Mouse (Mus musculus): ENCODE measurements around the gene Fgf12. TPM values are rescaled to one million over a fixed set of nuclear protein-coding genes. Genes with fewer than 3 reads are reported as not detected.

The Fgf12 gene
- 100 to 1,000 TPM; 135 to 154 TPM for total RNA-seq (2021)

DNA sequence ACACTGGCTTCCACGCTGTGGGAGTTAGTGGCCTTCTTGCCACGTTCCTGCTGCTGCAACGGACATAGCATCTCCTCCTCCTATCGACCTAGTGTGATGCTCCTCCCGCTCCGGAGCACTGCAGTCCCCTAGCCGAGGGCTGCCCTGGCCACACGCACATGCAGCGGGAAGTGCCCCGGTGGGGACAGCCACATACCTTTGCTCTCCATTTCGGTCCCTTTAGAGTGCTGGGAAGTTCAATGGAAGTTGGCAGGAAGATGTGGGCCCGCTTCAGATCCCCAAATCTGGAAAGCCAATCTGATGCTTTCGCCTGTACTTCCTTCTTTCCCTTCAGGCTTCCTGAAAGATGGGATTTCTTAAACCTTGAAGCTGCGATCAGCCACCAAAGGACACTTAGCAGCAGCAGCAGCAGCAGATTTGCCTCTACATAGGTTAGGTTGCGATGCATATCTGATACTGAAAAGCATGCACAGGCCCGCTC is at the start of gene Fgf12:
Fgf12 (minus strand) TSS at position 431 of the 481 bp plus-strand sequence.
- DNase-seq (ENCODE audit: extremely low spot score in 1 of 2, low spot score in 1 of 2): peak; percentile 16 to 17

DNA sequence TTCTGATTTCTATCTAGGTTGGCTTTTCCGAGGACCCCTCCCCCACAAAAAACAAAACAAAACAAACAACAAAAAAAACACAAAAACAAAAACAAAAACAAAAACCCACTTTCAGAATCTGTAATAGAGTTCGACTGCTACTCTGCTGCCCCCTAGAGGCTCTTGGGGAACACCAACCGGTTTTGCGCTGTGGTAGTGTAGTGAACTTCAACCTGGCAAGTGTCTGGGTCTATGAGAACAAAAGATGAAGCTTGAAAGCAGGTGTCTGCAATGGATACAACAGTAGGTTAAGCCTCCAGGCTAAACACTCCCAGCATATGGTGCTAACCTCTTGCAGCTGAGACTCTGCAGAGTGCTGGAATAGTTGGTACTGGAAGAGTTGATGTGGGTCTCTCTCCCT is 40.2 kb upstream of the Fgf12 start:
- peak; percentile 10 to 65 for DNase-seq (ENCODE audit: extremely low spot score in 1 of 2, low spot score in 1 of 2)

DNA sequence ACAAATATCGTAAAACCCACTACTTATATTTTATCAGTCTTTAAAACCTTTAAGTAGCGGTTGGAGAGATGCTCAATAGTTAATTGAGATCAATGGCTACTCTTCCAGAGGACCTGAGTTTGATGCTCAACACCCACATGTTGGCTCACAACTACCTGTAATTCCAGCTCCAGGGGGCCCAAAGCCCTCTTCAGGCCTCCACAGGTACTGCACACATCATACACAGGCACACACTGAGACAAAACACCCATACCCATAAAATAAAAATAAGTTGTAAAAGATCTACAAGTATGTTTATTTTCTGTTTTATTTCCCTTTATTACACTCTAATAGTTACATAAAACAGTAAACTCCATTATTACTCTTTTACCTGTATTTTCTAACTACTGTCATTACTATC is 17.4 kb upstream of the Fgf12 start:
- DNase-seq (ENCODE audit: extremely low spot score in 1 of 2, low spot score in 1 of 2): no peak

DNA sequence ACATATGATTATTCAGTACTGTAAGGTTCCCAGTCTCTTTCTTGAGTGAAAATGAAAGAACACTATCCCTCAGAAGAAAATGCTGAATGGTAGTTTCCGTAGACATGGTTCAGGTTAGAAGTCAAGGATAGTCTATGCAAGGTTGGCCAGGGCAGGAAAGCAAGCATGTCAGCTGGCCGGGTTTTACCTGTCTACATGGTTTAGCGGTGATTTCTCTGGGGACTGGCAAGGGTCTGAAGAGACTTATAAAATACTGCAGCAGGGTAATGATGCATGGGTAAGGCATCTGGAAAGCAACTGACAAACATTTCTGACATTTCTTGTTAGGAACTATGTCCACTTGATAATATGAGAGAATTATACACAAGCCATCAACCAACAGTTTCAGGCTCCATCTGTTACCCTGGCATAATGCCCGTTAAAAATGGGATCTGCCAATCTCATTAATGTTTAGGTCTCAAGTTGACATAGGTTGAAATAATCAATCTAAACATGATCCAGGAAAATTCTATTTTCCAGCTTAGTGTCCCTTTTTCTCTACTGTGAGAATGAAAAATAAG is 8.6 kb upstream of the Fgf12 start:
- no peak for DNase-seq (ENCODE audit: extremely low spot score in 1 of 2, low spot score in 1 of 2)

DNA sequence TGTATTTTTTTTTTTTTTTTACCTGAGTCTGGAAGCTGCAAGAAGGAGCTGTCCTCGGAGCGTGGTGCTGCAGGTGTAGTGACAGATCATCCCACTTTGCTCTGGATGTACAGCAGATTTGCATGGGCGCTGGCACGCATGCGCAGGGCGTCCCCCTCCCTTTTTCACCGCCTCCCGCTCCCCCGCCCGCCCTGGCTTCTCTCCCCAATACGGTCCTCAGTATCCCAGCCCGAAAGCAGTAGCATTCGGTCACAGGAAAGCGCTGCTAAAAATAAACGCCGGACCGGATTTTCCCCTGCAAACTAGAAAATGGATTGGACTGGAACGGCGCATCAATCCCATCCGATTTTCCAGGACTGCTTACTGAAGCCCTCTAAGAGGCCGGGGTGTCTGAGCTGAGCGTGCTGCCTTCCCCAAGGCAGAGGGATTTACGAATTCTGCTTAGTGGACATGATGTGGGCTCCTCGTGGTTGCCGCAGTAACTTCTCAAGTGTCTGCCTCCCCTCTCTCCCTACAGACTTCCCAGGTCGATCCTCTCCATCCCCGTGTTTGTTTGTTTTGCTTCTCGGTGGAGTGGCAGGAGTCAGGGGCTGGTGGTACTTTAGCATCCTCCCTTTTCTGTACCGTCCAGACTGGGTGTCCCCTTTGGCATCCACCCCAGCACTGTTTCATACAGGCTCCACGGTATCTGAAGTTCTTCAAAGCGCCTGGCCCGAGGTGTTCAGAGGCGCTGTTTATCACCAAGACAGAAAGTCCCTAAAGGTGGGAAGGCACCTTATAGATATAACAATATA is 453 bp upstream of the Fgf12 start:
- DNase-seq (ENCODE audit: extremely low spot score in 1 of 2, low spot score in 1 of 2): peak; percentile 76 to 79

DNA sequence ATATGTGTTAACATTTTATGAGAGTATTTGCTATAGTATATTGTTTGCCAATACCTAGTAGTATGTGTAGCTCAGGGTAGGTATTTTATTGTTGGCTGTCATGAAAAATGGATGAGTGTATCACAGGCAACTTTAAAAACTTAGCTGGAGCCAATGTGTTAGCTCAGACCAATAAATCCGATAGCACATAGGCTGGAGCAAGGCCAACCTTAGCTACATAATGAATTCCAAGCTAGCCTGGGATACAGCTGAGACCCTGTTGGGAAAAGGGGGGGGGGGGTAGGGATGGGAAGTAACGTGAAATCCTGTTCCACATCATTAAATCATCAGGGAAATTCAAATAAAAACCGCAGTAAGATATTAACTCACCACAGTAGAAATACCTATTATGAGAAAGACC is 18.4 kb downstream of the Fgf12 start:
- DNase-seq (ENCODE audit: extremely low spot score in 1 of 2, low spot score in 1 of 2): no peak

DNA sequence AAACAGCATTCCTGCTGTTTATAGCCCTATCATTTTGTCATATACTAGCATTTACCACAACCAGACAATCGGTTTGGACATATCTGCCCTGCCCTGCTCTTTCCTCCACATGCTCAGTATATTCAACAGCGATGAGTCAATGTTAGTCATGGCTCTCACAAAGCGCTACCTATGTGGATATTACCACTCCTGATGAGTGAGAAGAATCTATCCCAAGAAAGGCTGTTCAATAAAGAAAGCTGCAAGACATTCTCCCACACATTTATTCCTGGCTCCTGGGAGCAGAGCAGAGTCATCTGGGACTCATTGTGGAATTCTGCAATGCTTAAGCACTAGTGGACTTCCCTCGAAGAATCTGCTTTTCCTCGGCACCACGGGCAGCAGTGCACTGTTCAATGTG is 26.1 kb downstream of the Fgf12 start:
- no peak for DNase-seq (ENCODE audit: extremely low spot score in 1 of 2, low spot score in 1 of 2)

DNA sequence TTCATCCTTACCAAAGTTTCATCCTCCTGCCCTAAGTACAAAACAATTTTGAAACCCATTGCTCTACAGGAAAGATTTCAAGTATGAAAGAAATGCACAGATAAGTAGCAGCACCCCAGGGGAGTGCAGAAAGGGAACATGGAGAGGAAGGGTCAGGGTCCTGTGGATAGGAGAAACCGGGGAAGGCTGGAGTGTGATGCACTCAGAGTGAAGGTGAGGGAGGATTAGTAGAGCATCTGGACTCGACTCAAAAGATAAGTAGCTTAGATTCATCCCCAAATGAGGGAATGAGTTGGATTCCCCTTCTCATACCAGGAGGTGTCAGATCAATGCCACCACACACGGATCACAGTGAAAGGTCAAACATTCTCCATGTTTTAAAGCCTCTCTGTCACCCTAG is 46.2 kb downstream of the Fgf12 start:
- no peak for DNase-seq (ENCODE audit: extremely low spot score in 1 of 2, low spot score in 1 of 2)

DNA sequence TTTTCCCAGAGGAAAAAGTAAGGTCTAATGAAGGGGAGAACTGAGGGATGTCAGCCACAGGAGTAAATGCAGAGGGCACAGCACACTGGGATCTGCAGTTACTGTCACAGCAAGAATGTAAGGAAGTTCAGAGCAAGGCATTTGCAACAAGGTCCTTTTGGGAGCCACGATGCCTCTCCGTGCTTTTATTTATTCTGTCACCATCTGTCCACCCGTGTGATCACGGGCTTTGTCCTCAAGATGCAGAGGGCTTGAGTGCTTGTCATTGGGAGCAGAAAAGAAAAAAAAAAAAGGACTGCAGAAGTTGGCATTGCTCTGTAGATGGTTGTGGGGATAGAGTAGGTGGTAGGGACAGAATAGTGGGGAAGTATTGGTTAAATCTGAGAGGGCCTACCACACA is 52.5 kb downstream of the Fgf12 start:
- DNase-seq (ENCODE audit: extremely low spot score in 1 of 2, low spot score in 1 of 2): no peak

DNA sequence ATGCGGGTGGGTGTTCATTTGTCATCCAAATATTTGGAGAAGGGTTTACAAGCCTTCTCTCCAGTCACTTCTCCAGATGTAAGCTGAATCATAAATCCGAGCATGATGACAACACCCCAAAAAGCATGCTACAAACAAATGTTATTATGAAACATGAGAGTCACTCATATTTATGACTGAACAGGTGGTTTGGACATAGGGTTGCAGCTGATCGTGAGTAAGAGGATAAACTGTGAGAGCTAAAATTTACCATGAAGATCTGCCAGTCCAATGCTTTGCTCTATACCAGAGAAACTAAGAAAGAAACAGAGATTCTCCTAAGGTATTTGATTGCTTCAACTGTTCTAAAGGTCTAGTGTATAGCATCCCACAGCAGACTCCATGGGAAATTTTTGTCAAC is 56.0 kb downstream of the Fgf12 start:
- no peak for DNase-seq (ENCODE audit: extremely low spot score in 1 of 2, low spot score in 1 of 2)

DNA sequence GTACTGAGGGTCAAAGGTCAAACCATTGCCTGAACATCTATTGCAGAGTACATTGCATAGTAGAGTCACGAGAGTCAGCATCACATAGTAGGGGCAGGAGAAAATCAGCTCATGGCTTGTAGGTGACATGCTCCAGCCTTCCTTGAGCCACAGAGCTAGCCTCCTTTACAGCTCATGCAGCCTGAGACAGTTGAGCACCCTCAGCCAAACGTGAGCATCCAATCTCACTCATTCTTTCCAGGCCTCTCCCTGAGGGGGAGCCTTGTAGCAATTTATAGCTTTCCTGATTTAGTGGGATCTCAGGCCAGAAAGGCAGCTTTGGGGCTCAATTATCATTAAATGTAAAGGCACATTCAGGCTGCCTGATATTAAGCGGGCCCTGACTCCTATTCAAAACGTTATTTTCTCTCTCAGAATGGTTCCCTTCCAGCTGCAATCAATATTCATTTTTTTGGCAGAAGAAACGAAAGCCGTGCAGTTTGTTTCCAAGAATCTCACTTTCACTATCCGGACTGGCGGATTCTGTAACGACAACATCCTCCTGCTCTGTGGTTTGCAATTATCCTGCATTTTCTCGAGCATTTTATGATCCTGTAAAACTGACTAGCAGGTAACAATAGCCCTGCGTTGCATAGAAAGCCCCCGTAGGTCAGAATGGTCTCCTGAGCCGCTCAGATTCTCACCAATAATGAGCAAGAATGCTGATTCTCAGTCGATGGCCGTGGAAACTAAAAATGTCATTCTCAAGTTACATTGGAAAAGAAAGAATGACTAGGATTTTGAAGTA is 58.6 kb downstream of the Fgf12 start:
- no peak for DNase-seq (ENCODE audit: extremely low spot score in 1 of 2, low spot score in 1 of 2)

DNA sequence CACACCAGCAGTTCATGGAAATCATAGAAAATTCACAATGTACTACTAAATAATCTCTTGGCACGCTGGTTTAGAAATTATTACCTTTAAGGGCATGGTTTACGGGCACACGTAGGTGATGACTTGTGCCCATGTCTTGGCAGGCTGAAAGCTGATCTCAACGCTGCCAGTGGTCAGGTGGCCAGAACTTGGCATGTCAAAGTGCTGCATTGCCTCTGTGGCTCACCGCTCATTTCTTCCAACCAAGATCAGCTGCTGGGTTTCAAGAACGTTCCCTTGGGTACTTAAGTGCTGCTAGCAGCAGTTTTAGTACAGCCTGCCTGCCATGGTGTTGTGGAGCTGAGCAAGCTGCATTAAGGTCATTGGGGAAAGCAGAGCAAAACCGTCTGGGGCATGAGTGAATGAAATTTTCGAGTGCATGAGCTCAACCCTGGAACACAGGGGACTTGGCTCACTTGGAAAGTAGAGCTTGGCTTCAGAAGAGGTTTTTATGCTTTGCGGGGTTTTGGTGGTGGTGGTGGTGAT is 63.9 kb downstream of the Fgf12 start:
- no peak for DNase-seq (ENCODE audit: extremely low spot score in 1 of 2, low spot score in 1 of 2)

DNA sequence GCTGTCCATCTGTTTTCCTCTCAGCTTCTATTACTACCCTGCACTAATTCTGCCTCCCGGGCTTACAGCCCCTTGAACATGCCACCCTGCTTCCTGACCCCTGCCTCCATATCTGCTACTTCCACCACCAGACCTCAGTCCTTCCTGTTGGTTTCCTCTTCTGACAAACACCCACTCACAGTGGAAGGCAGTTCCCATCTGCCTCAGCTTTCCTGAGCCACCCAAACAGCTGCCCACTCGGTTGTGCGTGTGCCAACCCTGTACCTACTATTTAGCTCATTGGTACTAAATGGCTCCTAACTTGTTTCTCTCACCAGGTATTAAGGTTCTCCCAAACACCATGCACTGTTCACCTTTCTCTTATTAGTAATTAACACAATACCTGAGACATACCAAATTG is 71.2 kb downstream of the Fgf12 start:
- no peak for DNase-seq (ENCODE audit: extremely low spot score in 1 of 2, low spot score in 1 of 2)

DNA sequence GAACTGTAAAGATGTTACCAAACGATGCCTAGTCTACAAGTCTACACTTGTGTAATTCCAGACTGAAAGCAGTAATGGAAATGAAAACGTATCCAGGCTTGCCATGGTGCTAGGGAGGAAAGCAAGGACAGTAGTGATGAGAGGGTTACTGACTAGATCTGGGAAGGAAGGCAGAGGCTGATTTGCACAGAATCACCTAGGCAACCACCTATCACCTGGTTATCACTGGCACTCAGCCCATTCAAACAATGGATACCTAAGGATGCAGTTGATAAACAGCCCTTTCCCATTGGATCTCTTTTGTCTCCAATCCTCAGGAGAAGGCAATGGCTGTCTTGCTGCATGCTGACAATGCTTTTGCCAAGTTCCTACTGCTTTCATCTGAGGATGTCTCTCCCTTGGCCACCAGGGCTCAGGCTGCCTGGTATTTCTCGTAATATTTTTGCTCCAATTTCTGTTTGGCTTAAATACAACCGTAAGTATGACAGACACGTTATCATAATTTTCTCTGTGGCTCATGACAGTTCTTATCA is 84.0 kb downstream of the Fgf12 start:
- no peak for DNase-seq (ENCODE audit: extremely low spot score in 1 of 2, low spot score in 1 of 2)

DNA sequence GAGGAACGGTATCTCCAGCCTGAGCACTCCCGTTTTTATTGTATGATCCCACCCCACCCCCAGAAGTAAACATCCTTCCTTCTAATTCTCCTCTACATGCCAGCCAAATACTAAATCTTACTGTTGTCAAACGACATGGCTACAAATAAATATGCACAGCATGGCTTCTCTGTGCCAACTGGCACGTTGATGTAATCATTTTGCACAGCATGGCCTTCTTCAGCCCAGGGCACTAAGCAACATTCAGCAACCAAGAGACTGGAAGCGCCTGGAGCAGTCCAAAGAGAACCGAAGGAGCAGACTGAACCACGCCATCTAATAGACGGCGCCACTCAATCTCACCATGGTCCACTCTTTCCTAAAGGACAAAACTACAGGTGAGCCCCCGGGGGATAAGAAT is 100.2 kb downstream of the Fgf12 start:
- no peak for DNase-seq (ENCODE audit: extremely low spot score in 1 of 2, low spot score in 1 of 2)

DNA sequence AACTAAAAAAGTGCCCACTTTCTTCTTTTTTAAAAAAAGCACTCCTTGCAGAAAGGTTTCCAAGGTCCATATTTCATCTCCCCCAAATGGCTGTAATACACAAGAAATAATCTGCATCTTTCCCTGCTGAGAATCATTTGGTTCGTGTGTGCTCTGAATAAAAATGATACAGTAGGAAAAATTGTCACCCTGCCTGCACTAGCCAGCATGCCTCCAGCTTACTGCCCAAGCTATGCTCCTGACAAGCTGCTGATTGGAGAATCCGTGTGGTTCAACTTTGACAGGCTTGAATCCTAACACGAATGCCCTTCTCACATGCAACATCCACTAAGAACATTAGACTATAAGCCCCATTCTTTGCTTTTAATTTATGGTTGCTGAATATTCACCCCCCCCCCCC is 102.3 kb downstream of the Fgf12 start:
- no peak for DNase-seq (ENCODE audit: extremely low spot score in 1 of 2, low spot score in 1 of 2)

DNA sequence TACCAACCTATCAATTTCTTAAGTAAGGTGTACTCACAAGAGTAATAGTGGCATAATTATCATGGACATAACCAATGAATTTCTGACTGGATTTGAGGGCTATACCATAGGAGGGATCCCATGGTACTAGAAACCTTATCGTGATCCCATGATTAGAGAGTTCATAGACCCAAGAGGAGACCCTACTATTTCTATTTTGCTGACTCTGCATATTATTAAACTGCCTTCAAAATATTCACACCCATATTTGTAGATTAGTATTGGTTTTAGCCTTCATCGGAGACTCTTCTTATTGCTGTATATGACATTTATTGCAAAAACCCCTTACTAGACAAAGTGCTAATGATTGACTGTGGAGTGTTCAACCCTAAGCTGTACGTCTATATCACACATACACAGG is 107.8 kb downstream of the Fgf12 start:
- DNase-seq (ENCODE audit: extremely low spot score in 1 of 2, low spot score in 1 of 2): no peak

DNA sequence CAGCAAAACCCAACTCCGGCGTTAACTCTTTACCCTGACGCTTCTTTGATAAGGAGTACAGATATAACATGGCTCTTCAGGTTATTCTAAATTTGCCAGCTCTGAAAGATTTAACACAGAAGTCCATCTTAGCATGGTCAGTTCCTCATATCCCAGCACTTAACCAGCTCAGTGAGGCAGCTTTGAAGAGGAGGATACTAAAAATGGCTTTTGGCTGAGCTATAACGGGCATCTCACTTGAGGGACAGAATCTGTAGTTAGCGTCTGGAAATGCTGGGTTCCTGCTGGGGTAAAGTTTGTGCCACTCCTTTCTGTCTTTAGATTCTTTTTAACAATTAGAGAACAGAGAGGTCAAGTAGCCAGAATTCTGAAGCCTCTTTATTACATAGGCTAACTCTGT is 121.1 kb downstream of the Fgf12 start:
- no peak for DNase-seq (ENCODE audit: extremely low spot score in 1 of 2, low spot score in 1 of 2)

DNA sequence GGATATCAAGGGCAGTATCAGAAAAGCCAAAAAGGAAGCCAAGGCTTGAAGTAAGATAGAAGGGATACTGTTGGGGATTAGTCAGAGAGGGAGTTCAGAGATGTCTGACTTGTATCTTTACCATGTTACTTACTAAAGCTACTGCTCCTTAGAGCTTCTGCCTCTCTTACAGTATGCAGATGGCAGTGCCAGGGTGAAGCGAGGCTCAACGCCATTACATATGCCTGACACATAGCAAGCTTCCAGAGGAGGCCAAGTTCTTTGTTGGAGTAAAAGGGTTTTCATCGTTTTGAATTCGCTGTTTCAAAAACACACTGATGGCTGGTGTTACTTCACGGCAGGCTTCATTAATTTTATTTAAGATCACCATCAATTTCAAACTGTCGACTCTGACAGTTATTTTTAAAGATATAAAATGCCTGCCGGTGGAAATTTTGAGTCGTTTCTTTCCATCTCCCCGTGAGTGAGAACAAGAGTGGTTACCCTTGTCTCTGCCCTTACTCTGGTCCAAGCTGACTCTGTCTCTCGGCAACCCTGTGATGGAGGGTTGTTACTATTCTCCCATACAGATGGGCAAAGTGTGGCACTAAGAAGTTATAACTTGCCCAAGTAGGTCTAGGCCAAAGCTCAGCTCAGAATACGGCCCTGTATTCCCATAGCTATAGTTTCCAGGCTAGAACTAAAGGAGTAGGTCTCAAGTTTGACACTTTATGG is 121.9 kb downstream of the Fgf12 start:
- no peak for DNase-seq (ENCODE audit: extremely low spot score in 1 of 2, low spot score in 1 of 2)

DNA sequence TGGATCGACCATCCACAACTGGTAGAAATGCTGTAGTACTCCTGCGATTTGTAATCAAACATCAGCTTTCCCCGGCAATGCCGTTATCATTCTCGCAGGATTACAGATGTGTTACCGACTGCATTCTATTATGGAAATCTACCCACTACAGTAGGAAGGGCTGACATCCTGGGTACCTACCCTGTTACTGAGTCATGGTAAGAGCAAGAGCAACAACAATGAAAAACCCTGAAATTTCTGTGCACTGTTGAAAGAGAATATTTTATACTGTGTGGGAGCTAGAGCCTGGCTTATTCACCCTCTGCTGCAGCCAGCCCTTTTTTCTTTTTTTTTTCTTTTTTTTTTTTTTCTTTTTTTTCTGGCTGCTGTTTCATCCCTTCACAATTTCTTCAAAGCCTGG is 126.6 kb downstream of the Fgf12 start:
- no peak for DNase-seq (ENCODE audit: extremely low spot score in 1 of 2, low spot score in 1 of 2)
